Mouse (Mus musculus) neural tube, embryonic 13.5 days (tissue): ENCODE data around the gene Eno1. TPM values are rescaled to one million over a fixed set of nuclear protein-coding genes. Genes with fewer than 3 reads are reported as not detected.

Experiments
- ATAC-seq: fragments of 200-750 bp; cut with Nextera tagmentation; 2 replicates; pipeline ENCODE4 v1.8.0; 2017; ENCODE audit warnings: low read depth, mild to moderate bottlenecking, moderate TSS enrichment, moderate library complexity
- H3K27ac ChIP-seq: fragments of 300-500 bp; sonication (generic); replicated peaks from 2 replicates; pipeline ENCODE4 v1.5.1; 2015; ENCODE audit warnings: moderate library complexity, mild to moderate bottlenecking, inconsistent platforms
- H3K27me3 ChIP-seq: fragments of 300-500 bp; sonication (generic); 2 replicates; pipeline ENCODE4 v1.6.1; 2015; ENCODE audit warnings: mild to moderate bottlenecking, inconsistent platforms
- H3K36me3 ChIP-seq: fragments of 300-500 bp; sonication (generic); 2 replicates; pipeline ENCODE4 v1.6.1; 2015; ENCODE audit warnings: mild to moderate bottlenecking, inconsistent platforms
- H3K4me1 ChIP-seq: fragments of 300-500 bp; sonication (generic); replicated peaks from 2 replicates; pipeline ENCODE4 v1.6.1; 2015; ENCODE audit warnings: inconsistent platforms
- H3K4me2 ChIP-seq: fragments of 300-500 bp; sonication (generic); 2 replicates; pipeline ENCODE4 v1.6.1; 2015; ENCODE audit warnings: inconsistent platforms, mild to moderate bottlenecking, moderate library complexity
- H3K4me3 ChIP-seq: fragments of 300-500 bp; sonication (generic); 2 replicates; pipeline ENCODE4 v1.5.1; 2015; ENCODE audit warnings: mild to moderate bottlenecking, inconsistent platforms
- H3K9ac ChIP-seq: fragments of 300-500 bp; sonication (generic); 2 replicates; pipeline ENCODE4 v1.6.1; 2015; ENCODE audit warnings: moderate library complexity, mild to moderate bottlenecking, inconsistent platforms
- H3K9me3 ChIP-seq: fragments of 300-500 bp; sonication (generic); 2 replicates; pipeline ENCODE4 v1.6.1; 2016; ENCODE audit warnings: inconsistent platforms
- WGBS: fragments of 180-500 bp; shearing (Covaris S2); methylation state at CpG from one replicate; pipeline ENCODE4 v1.1.7; 2015; 5-methylcytosine and 5-hydroxymethylcytosine counted together
- polyA plus RNA-seq: library from polyadenylated mRNA; unstranded; fragments of >200 nt; fragmentation: Nextera tagmentation; extraction: Ambion mirVana; gene quantifications from 2 replicates; pipeline ENCODE4 v1.2.1, GENCODE M21; 2015

Eno1 gene
- polyA plus RNA-seq, 1 experiment from 2014 or later = 1,151 TPM

- Histone ChIP-seq H3K27me3 (0 out of 2 replicates have a peak, but pooled peaks cover 4% of the 10 kb centered on the region), H3K9me3 (no peaks in the 10 kb centered on the region), H3K27ac (no peak overlapping the region), H3K4me3 (no peak overlapping the region), H3K9ac (no peak overlapping the region), H3K4me2 (no peak overlapping the region), H3K4me1 (peaks cover 57% of the 10 kb centered on the region), H3K36me3 (no peaks in the 10 kb centered on the region)
- ATAC-seq = no peak
- 39% methylated on average over 7 of the region's 15 CpGs for WGBS
Observed at GRCm38 (mm10) chr4:150229747-150230390, 6.7 kb upstream of the Eno1 start.

DNA sequence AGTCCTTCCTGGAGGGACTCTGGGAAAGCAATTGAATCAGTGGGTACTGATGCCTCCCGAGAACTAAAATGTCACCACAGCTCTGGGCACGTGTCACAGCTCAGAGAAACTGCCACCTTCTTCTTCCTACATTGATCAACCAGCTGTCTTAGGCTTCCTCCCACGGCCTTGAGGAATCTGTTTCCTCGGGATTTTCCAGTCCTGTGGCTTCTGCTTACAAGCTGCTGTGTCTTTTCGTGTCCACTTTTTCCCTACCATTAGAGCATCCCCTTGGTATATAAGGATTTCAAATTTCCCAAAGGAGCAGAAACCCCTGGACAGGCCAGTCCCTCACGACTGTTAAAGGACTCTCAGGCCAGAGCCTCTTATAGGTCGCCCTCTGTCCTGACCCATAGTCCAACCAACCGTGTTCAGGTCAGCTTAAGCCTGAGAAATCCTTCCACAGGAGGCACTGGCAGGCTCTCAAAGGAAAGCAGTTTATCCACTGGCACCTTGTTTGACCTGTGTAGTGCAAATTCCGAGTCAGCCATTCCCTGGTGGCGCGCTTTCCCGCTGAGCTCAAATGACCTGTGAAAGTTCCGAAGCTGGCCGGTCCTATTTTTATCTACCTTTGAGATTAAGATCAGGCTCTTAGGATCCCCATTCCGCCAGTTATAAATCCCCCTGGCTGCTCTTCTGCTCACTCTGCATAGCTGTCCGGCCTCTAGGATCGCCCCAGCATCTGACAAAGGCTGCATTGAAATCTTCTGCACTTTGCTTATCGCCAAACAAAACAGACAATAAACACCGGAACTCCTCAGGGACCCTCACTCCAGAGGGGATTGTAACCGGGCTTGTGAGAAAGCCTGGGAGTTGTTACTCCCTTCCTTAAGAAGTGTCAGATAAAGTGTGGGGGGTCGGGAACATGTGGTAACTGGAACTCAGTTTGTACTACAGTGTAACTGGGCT, 5.8 kb upstream of the Eno1 start:
- no peak overlapping the region for H3K4me3 ChIP-seq
- H3K36me3 ChIP-seq = no peaks in the 10 kb centered on the region
- H3K9me3 ChIP-seq = no peaks in the 10 kb centered on the region
- ATAC-seq = no peak
- 7% methylated on average over 21 of the region's 21 CpGs for WGBS
- H3K27me3 ChIP-seq = 0 out of 2 replicates have a peak, but pooled peaks cover 4% of the 10 kb centered on the region
- peak overlapping the region; percentile 32 for H3K9ac ChIP-seq
- peak overlapping the region; percentile 68 for H3K27ac ChIP-seq
- no peak overlapping the region for H3K4me2 ChIP-seq
- peaks cover 55% of the 10 kb centered on the region for H3K4me1 ChIP-seq

- Histone ChIP-seq H3K4me1 (peaks cover 57% of the 10 kb centered on the region), H3K9ac (no peak overlapping the region), H3K4me2 (no peak overlapping the region), H3K9me3 (no peaks in the 10 kb centered on the region), H3K4me3 (no peak overlapping the region), H3K27ac (no peak overlapping the region), H3K36me3 (no peaks in the 10 kb centered on the region), H3K27me3 (0 out of 2 replicates have a peak, but pooled peaks cover 4% of the 10 kb centered on the region)
- ATAC-seq = no peak
- WGBS = 60% methylated on average over 8 of the region's 8 CpGs
Observed at GRCm38 (mm10) chr4:150231871-150232270, 4.7 kb upstream of the Eno1 start.

DNA sequence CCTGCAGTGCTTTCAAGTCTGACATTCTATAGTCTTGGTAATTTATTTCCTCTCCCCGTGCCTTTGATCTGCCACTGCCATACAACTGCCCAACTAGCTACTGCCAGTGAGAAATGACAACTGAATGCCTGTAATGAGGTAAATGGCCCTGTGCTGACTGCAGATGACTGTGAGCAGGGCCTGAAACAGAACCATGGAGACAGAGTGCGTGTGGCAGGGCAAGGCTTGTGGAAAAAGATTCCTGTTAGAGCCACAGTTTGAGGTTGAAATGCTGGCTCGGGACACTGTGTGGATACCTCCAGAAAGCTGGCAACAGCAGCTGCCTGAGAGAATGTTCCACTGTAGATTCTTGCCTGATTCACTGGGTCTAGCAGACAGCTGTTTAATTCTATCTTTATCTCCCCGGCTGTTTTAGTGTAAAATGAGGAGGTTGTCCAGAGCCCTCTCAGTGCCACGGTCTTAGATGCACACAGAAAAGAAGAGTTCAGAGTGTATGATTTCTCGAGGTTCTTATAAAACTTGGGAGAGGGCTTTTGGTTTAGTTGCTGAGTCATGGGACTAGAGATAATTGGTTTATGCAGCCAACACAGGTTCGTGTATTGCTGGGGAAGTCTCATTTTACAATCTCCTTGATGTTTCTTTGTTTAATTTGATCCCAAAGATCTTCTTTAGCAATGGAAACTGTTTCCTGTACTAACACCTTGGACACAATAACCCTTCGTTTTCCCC, 1.8 kb upstream of the Eno1 start:
- Histone ChIP-seq H3K36me3 (0 out of 2 replicates have a peak, but pooled peaks cover 2% of the 10 kb centered on the region), H3K27ac (peak overlapping the region; percentile 77), H3K9ac (no peak overlapping the region), H3K4me2 (no peak overlapping the region), H3K4me1 (peaks cover 58% of the 10 kb centered on the region), H3K27me3 (0 out of 2 replicates have a peak, but pooled peaks cover 4% of the 10 kb centered on the region), H3K4me3 (no peak overlapping the region), H3K9me3 (no peaks in the 10 kb centered on the region)
- 13% methylated on average over 8 of the region's 8 CpGs for WGBS
- ATAC-seq = no peak

DNA sequence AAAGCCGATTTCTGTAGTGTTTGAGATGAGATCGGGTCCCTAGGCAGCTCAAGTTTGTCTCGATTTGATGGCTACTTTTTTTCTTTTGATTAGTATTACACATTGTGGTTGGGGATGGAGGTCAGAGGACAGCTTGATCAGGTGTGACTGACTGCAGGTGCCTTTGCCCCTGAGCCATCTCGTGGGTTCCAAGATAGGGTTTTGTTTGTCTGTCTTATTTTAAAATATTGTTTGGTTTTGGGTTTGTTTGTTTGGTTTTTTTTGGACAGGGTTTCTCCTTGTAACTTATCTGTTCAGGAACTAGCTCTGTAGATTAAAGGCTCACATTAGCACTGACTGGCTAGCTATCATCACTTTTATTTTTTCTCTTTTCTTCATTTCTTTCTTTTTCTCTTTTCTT, 936 bp upstream of the Eno1 start:
- H3K9me3 ChIP-seq = no peaks in the 10 kb centered on the region
- H3K36me3 ChIP-seq = peaks cover 5% of the 10 kb centered on the region; the same call in 1 of the 2 replicates
- H3K27me3 ChIP-seq = 0 out of 2 replicates have a peak, but pooled peaks cover 4% of the 10 kb centered on the region
- H3K9ac ChIP-seq = no peak overlapping the region
- H3K27ac ChIP-seq = no peak overlapping the region
- WGBS = 55% methylated on average over 4 of the region's 4 CpGs
- H3K4me2 ChIP-seq = no peak overlapping the region
- no peak overlapping the region for H3K4me3 ChIP-seq
- H3K4me1 ChIP-seq = peaks cover 58% of the 10 kb centered on the region
- ATAC-seq = no peak

DNA sequence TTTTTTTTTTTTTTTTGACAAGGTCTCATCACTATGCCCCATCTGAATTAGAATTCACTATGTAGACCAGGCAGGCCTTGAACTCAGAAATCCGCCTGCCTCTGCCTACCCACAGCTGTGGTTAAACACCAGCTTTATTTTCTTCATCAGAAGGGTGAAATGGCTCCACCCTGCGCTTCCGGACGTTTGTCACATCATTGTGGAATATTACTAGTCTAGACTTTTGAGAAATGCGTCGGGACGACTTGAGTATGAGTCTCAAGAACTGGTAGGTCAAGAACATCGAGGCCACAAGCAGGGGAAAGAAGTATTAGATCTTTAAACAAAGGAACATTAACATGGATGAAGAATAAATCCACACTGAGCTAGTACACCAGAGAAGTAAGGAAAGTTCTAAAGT, 490 bp upstream of the Eno1 start:
- Histone ChIP-seq H3K4me3 (peak overlapping the region; percentile 85), H3K27ac (peak overlapping the region; percentile 100), H3K4me2 (peak overlapping the region; percentile 67), H3K4me1 (peaks cover 57% of the 10 kb centered on the region), H3K9ac (peak overlapping the region; percentile 97), H3K27me3 (0 out of 2 replicates have a peak, but pooled peaks cover 4% of the 10 kb centered on the region), H3K9me3 (no peaks in the 10 kb centered on the region), H3K36me3 (peaks cover 7% of the 10 kb centered on the region)
- ATAC-seq = no peak
- WGBS = 76% methylated on average over 8 of the region's 8 CpGs

DNA sequence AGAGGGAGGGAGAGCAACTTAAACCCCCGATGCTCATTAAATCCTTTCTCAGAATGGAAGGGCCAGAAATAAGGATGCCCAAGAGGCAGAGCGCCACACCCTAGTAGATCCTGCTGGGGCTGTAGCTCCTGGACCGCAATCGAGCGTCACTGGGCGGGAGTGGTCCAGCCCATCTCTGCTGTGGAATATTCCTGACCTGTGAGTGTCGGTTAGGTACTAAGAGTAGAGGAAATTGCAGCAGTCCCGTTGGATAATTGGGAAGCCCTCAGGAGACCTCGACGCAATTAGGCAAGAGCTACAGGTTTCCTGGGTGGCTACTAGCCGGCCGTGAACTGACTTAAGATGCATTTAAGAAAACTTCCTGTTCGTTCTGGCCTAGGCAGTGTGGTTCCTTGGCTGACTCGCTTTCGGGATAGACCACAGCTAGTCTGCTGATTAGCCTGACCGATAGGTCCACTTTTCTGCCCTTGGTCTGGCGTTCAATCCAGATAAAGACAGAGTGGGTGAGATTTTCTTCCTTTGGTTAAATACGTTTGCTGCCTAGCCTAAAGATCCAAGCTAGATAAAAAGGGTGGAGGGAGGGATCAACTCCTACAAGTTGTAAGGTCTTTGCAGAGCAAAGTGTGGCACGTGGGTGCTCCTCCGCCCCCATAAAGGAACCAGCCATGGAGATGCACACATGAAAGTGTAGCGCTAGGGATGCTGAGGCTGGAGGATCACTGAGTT, 1.3 kb downstream of the Eno1 start:
- Histone ChIP-seq H3K4me2 (peak overlapping the region; percentile 67), H3K27ac (peak overlapping the region; percentile 100), H3K27me3 (no peaks in the 10 kb centered on the region), H3K4me3 (peak overlapping the region; percentile 85), H3K9ac (peak overlapping the region; percentile 97), H3K36me3 (peaks cover 25% of the 10 kb centered on the region), H3K4me1 (peaks cover 63% of the 10 kb centered on the region), H3K9me3 (no peaks in the 10 kb centered on the region)
- WGBS = 0% methylated on average over 21 of the region's 21 CpGs
- peak; percentile 33 for ATAC-seq

DNA sequence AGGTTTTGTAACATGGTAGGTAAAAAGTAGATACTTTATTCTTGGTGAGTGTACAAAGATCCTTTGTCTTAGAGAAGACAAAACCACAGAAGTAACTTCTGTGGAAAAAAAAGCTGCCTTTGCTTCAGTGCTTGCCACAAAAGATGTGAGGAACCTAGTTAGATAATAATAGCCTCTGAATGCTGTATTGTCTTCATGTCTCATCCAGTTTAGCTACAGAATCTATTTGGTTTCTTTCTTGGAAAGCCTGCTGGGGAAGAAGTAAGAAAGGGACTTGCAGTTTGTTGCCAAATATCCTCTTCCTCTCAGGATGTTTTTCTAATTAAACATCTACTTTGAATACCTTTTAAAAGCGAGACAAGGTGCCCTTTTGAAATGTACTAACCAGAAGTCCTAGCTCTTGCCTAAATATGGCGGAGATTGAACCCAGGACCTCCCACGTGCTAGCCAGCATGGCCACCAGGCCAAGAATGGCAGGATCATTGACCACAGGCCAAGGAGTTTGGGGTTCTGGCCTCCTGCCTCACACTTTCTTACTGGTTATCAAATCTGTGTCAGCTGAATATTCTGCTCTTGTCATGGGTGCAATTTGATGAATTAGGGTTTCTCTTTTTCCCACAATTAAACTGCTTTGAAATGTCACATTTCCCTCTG, 2.0 kb downstream of the Eno1 start:
- H3K9ac ChIP-seq = peak overlapping the region; percentile 97
- no peaks in the 10 kb centered on the region for H3K27me3 ChIP-seq
- H3K27ac ChIP-seq = 0 out of 2 replicates have a peak overlapping the region, but pooled peaks have one; percentile 3
- H3K4me3 ChIP-seq = peak overlapping the region; percentile 85
- peaks cover 33% of the 10 kb centered on the region for H3K36me3 ChIP-seq
- no peaks in the 10 kb centered on the region for H3K9me3 ChIP-seq
- ATAC-seq = no peak
- peak overlapping the region; percentile 67 for H3K4me2 ChIP-seq
- 6% methylated on average over 3 of the region's 3 CpGs for WGBS
- peaks cover 71% of the 10 kb centered on the region for H3K4me1 ChIP-seq

DNA sequence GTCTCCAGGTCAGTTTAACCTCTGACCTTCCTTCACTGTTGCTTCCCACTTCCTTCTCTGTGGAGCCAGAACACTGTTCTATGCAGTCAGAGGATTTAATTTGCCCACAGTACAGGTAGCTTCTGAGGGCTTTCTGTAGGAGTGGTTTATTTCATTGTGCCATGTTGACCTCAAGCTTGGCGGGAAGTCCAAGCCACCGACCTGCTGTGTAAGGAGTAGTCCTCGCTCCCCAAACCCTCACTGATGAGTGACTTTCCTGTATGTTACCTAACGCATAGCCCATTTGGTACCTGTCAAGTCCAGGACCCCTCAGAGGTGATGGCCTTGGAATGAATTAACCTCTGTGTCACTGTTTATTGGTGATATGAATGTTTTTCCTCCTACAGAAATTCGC, 2.6 kb downstream of the Eno1 start:
- ATAC-seq = no peak
- Histone ChIP-seq H3K9ac (peak overlapping the region; percentile 97), H3K9me3 (no peaks in the 10 kb centered on the region), H3K4me3 (peak overlapping the region; percentile 85), H3K4me1 (peaks cover 74% of the 10 kb centered on the region), H3K4me2 (peak overlapping the region; percentile 67), H3K27me3 (no peaks in the 10 kb centered on the region), H3K27ac (no peak overlapping the region), H3K36me3 (peaks cover 38% of the 10 kb centered on the region)
- 19% methylated on average over 5 of the region's 5 CpGs for WGBS

GRCm38 (mm10) chr4:150239503-150239902, 3.0 kb downstream of the Eno1 start:
- Histone ChIP-seq H3K36me3 (peaks cover 42% of the 10 kb centered on the region), H3K9me3 (no peaks in the 10 kb centered on the region), H3K9ac (peak overlapping the region; percentile 97), H3K27ac (peak overlapping the region; percentile 38), H3K4me3 (peak overlapping the region; percentile 85), H3K4me2 (peak overlapping the region; percentile 67), H3K27me3 (no peaks in the 10 kb centered on the region), H3K4me1 (peaks cover 71% of the 10 kb centered on the region)
- WGBS = 29% methylated on average over 6 of the region's 6 CpGs
- no peak for ATAC-seq

DNA sequence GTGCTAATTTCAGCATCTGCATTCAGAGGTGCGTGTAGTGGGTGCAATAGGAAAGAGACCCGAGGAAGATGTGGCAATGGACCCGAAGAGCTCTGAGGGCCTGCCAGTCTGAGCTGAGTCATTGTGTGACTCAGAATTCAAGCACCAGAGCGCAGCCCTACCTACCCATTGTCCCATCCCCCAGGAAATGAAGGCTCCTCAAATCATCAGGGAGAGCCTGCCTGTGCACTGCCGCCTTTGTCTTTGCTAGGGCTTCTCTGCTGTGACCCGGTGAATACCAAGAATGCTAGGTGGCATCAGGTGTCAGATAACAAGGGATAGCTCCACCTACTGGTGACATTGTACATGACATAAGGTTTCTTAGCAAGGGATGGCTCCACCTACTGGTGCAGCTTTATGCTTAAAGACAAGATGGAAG, 3.4 kb downstream of the Eno1 start:
- ATAC-seq = no peak
- WGBS = 5% methylated on average over 6 of the region's 6 CpGs
- Histone ChIP-seq H3K9me3 (no peaks in the 10 kb centered on the region), H3K27me3 (no peaks in the 10 kb centered on the region), H3K4me1 (peaks cover 66% of the 10 kb centered on the region), H3K4me2 (peak overlapping the region; percentile 67), H3K27ac (peak overlapping the region; percentile 38; the same call in 1 of the 2 replicates), H3K36me3 (peaks cover 47% of the 10 kb centered on the region), H3K4me3 (peak overlapping the region; percentile 85), H3K9ac (peak overlapping the region; percentile 97; the same call in 1 of the 2 replicates)
